Mouse (Mus musculus) C2C12 (cell line): ENCODE measurements around the gene Cldn12.
A peak's percentile ranks its signal among the peaks of the same experiment; 100 is the strongest.

Experiments used
- CEBPB ChIP-seq: IDR thresholded peaks from one replicate; pipeline ENCODE4 v1.6.1; 2011; ENCODE audit warnings: low read depth, mild to moderate bottlenecking, control low read depth, moderate library complexity
- CTCF ChIP-seq: IDR thresholded peaks from one replicate; pipeline ENCODE4 v1.5.1; 2011; ENCODE audit not compliant: control insufficient read depth, insufficient read depth, insufficient read length
- MAX ChIP-seq: IDR thresholded peaks from one replicate; pipeline ENCODE4 v1.6.1; 2011; ENCODE audit warnings: mild to moderate bottlenecking, control low read depth
- MYOD1 ChIP-seq: IDR thresholded peaks from one replicate; pipeline ENCODE4 v1.6.1; 2011; ENCODE audit warnings: low read depth; ENCODE audit not compliant: control insufficient read depth, insufficient read length
- USF1 ChIP-seq: IDR thresholded peaks from one replicate; pipeline ENCODE4 v1.6.1; 2011; ENCODE audit warnings: low read depth, mild to moderate bottlenecking, control low read depth, moderate library complexity

DNA sequence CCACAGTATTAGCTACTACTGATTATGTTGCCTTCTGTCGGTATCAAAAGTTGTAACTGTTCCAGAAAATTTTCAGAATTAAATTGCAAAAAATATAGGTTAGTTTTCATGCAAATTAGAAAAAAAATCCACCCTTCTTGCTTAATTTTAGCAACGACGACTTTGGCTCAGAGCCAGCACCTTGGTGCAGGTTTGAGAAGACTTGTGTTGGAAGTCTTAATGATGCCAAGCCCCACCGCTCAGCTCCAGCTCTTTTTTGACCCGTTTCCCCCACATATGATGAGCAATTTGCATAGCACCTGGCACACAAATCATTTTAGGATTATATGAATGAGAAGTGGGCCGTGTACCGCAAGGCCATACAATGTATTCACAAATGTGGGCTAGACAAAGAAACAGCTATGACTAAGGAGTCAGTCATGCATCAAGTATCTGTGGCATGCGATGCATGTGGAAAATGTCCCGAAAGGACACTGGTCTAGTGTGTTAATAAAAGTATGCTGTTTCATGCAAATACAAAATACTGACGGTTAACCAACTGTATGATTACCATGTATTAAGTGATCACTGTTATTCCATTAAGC is 4.4 kb downstream of the Cldn12 start:
- no peak for TF ChIP-seq MAX
- no peak for TF ChIP-seq CTCF
- no peak for TF ChIP-seq CEBPB
- TF ChIP-seq USF1, result no peak
- peak; percentile 75 for TF ChIP-seq MYOD1
